Mouse (Mus musculus): ENCODE measurements around the gene Cdh12. TPM values are rescaled to one million over a fixed set of nuclear protein-coding genes. Genes with fewer than 3 reads are reported as not detected.
"Not testable (repeated sequence)": the region's sequence is repeated elsewhere in the genome, so short reads cannot be mapped to it uniquely, and the experiment has no call there.

Cdh12 gene
- total RNA-seq, 2 experiments from 2014 or later = 39.4 to 42.8 TPM

DNA sequence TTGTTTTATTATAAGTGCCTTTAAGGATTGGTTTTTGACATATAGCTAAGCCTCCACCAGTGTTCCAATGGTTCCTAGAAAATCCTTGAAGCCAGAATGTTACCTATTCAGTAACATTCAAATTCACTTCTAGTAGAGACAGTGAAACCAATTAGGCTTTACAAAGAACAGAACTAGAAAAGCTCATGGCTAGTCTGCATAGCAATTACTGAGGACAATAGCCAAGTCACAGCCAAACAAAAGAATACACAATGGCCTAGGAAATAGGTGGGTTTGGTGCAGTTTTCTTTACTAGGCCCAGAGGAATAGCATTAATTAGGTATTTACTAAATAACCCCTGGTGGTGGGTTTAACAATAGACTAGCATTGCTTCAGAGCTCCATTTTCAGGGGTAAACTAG is 917.3 kb downstream of the Cdh12 start:
- no peak for DNase-seq (ENCODE audit: low spot score in 2 of 2)

- no peak for DNase-seq (ENCODE audit: low spot score in 2 of 2)
These were observed 926.4 kb downstream of the Cdh12 start for GRCm38 (mm10) chr15:21375460-21375859.

DNA sequence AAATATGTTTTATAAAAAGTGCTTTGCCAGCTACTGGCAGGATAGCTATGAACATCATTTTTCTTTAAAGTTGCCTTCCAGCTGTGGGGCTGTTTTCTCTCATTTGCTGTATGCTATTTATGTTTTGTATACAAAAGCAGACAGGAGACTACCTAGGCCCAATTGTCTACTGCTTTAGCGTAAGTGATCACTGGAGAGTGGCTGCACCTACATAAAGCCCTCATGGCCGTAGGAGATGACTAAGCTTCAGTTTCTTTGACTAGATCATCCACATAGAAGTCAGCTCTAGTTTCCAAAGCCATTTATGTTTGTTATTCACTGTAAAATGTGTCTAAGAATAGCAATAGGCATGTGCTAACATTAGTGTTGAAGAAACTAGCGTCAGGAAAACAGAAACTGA is 926.8 kb downstream of the Cdh12 start:
- no peak for DNase-seq (ENCODE audit: low spot score in 2 of 2)

DNA sequence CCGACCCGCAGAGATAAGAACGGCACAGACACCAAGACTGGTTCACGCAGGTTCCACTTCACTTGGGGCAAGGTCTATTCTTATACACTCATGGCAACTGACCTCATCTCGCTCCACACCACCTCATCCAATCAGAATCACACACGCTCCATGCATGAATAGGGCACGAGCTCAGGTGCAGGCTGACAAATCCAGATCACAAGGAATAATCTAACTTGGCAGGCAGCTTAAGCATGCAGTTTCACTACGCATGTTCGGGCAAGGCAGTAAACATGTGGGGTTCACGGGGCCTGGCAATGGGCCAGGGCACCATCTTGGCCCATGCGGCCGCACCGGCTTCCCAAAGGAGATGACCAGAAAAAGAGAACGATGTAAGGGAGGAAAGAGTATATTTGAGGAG is 942.4 kb downstream of the Cdh12 start:
- not testable (repeated sequence) for DNase-seq (ENCODE audit: low spot score in 2 of 2)

- DNase-seq (ENCODE audit: low spot score in 2 of 2) = no peak
These were observed 944.0 kb downstream of the Cdh12 start for GRCm38 (mm10) chr15:21393080-21393479.

- DNase-seq (ENCODE audit: low spot score in 2 of 2) = peak; percentile 60 to 78
These were observed 956.1 kb downstream of the Cdh12 start for GRCm38 (mm10) chr15:21405196-21405595.

DNA sequence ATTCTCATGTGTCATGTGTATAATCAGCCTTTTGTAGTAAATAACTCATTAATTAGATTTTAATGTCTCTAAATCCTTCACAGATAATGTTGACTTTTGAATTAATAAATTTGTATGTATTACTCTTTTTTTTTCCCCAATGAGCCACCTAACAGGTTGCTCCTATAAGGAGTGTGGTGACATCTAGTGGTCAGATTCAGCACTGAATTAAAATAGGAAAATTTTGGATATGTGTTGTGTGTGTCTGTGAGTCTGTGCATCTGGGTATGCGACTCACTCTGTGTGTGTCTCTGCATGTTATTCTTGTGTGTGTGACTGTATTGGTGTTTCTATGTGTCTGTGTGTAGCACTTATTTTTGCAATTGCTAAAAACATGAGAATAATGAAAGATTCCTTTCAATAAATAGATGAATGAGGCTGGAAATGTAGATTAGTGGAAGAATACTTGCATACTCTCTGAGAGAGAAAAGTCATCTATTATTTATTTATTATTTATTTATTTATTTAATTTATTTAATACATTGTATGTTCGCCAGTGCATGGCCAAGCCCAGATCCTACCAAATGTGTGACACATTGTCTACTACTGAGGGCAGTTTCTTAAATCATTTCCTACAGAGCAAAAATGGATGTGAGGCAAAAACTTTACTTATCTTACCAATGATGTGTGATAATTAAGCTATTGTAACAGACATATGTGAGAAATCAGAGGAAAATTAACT is 958.4 kb downstream of the Cdh12 start:
- peak in 1 of 2 experiments; percentile 11 for DNase-seq (ENCODE audit: low spot score in 2 of 2)

DNA sequence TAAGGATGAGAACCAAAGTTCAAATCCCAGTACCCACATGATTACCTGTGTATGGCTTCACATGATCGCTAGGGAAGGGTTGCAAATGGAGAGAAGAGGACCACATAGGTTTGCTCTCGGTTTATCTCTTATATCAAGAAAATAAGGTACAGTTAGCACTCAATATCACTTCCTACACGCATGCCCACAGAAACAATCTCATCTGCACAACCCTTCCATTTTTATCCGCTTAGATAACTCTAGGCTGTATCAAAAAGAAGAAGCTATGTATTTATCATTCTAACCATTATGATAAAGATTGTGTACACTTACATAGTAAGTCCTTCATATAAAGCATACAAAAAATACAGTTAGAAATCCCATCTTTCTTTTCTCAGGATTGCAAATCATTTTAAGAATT is 988.3 kb downstream of the Cdh12 start:
- no peak for DNase-seq (ENCODE audit: low spot score in 2 of 2)

DNA sequence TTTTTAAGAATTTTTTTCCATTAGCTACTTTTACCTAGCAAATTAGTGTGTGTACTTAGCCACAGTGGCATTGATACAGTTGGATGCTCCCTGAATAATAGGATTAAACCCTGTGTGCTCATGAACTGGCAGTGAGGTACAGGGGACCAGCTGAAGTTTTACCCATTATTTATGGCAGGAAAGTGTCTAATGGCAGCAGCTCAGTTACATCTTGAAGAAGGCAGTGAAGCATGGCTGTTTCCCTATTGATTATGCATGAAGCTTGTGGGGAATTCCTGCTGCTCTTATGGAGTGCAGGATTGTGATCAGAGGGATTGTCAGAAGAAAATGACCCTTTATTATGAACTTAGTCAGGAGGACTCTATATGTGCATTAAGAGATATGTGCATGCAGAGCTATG is 988.9 kb downstream of the Cdh12 start:
- no peak for DNase-seq (ENCODE audit: low spot score in 2 of 2)

DNA sequence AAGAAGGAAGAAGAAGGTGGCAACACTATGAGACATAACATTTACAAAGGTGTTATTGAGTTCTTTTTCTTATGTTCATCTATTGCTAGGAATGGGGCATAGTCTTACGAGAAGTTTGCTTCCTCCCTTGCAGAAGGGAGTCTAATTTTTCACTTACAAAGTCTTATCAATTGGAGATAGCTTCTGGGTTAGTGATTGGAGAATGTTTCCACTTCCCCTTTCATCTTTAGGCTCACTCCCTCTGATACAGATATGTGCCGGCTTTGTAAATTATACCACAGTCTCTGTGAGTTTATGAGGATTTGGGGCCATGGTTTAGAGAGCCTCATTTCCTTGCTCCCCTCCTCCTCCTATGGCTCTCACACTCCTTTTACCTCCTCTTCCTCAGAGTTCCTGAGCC is 1009.0 kb downstream of the Cdh12 start:
- DNase-seq (ENCODE audit: low spot score in 2 of 2) = no peak

DNA sequence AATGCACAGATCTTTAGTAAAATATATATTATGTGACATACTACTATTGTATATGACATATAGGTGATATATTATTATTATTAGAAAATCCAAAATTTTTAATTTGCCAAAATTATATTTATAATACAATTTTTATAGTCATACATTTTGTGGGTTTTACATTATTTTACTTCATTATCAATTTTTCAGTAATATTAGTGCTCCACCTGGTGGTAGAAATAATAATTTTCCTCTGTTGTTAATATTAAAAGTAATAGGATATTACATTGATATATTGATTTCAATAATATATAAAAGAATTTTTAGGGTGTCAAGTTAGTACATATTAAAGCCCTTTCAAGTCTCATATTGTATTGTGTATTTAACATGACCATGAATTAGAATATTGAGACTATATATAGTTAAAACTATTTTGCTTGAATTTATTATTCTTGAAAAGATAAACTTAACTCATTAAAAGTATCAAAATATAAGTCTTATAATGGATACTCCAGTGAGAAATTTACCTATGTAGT is 1070.3 kb downstream of the Cdh12 start:
- no peak for DNase-seq (ENCODE audit: low spot score in 2 of 2)

GRCm38 (mm10) chr15:21530804-21531203 is 1081.7 kb downstream of the Cdh12 start:
- DNase-seq (ENCODE audit: low spot score in 2 of 2) = peak in 1 of 2 experiments; percentile 9

- DNase-seq (ENCODE audit: low spot score in 2 of 2) = no peak
These were observed 1087.8 kb downstream of the Cdh12 start for GRCm38 (mm10) chr15:21536909-21537308.

DNA sequence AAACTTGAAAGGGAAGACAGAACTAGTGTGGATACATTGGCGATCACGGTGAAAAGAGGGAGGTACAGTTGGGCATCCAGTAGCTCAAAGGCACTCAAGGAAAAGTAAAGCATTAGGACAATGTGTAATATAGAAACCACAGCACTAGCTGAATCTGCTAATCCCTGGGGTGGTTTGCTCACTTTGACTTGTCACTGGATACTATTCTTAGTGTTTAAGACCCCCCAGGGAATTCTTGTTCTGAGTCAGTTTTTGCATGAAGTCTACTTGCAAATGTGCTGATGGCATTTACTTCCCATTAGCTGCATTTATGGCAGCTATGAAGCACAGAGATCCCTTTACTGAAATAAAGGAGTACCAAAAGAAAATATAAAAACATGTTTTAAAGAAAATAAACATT is 1095.7 kb downstream of the Cdh12 start:
- no peak for DNase-seq (ENCODE audit: low spot score in 2 of 2)

- DNase-seq (ENCODE audit: low spot score in 2 of 2) = no peak
These were observed 1106.9 kb downstream of the Cdh12 start for GRCm38 (mm10) chr15:21555981-21556380.

- no peak for DNase-seq (ENCODE audit: low spot score in 2 of 2)
These were observed 1117.4 kb downstream of the Cdh12 start for GRCm38 (mm10) chr15:21566314-21567051.

- DNase-seq (ENCODE audit: low spot score in 2 of 2) = no peak
These were observed 1155.4 kb downstream of the Cdh12 start for GRCm38 (mm10) chr15:21604510-21604909.

Small RNA genes within 50 kb of the gene (microRNA-seq; reads per million reads assigned to microRNA genes)
- 0 reads per million in 2 experiments for gene Gm27397

Other genes with a start within 250 kb of the Cdh12 start
- gene Acot10, start 217.5 kb downstream of the Cdh12 start, total RNA-seq (2021) = not detected